Mouse (Mus musculus): ENCODE measurements around the gene Bbs7. TPM values are rescaled to one million over a fixed set of nuclear protein-coding genes. Genes with fewer than 3 reads are reported as not detected.
"Not testable (repeated sequence)": the region's sequence is repeated elsewhere in the genome, so short reads cannot be mapped to it uniquely, and the experiment has no call there.

The Bbs7 gene
- polyA plus RNA-seq (2021), result 12.3 TPM

DNA sequence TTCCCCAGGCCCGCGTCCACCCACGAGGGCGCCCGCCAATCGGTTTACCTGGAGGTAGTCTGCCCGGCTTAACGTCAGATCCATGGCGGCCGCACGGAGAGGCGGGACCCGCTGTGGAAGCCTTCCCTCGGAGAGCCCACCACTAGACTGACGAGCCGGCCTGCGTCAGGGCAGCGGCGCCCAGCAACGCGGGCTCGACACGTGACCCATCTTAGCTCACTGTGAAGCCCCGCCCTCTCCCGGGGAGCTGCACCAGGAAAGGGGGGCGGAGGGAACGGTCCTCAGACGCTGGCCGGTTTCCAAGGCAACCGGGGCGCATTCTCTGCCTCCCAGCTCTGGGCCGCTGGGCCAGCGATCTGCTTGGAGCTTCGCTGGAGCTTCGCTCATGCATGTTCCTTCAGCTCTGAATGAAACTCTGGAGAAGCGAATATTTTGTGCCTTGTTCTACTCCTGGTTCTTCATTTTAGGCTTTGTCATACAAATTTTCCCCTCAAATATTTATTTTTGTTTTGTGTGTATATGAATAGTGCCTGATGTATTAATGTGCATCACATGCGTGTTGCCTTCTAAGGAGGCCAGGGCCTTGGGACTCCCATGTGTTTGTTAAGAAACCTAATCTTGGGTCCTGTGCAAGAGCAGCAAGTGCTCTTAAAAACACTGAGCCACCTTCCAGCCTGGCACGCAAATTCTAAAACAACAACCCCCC, at the start of gene Bbs7:
TSS of gene Bbs7 (minus strand) at position 276 of the 706 bp plus-strand sequence.
- CTCF ChIA-PET, result no interaction called here
- peak; percentile 20 for DNase-seq (ENCODE audit: low read depth, low spot score)

GRCm38 (mm10) chr3:36645245-36645559, 31.9 kb upstream of the Bbs7 start:
- DNase-seq (ENCODE audit: low read depth, low spot score); POLR2A ChIA-PET; ATAC-seq; H3K27me3 ChIP-seq; in situ Hi-C loops (cut with MboI; ENCODE audit: low pct_unique_long_range_greater_than_20kb): not testable (repeated sequence)
- CTCF ChIA-PET, result interaction anchor here (1.4 kb wide), 1 partner anchor 10 kb away, joined by 4 read pairs; no protein-coding TSS in a partner anchor

More for the DNA sequence above, at the start of gene Bbs7:
- POLR2A ChIA-PET, result no interaction called here
- peak; percentile 88 for ATAC-seq
- H3K27me3 ChIP-seq, result no peaks in the 10 kb centered on the region
- in situ Hi-C loops (cut with MboI; ENCODE audit: low pct_unique_long_range_greater_than_20kb), result no loop called here
- no peak for TF ChIP-seq CTCF (IDR thresholded peaks at IDR 0.05)

- no peak for TF ChIP-seq CTCF (IDR thresholded peaks at IDR 0.05)
- ChIA-PET POLR2A (no interaction called here), CTCF (interaction anchor here (1.1 to 1.4 kb wide), 4 partner anchors 8 to 40 kb away, joined by 3 to 4 read pairs (median 4); no protein-coding TSS in a partner anchor)
- DNase-seq (ENCODE audit: low read depth, low spot score), result peak; percentile 64
- H3K27me3 ChIP-seq, result peaks cover 9% of the 10 kb centered on the region
- peak; percentile 90 for ATAC-seq
- in situ Hi-C loops (cut with MboI; ENCODE audit: low pct_unique_long_range_greater_than_20kb), result loop anchor here (5.0 kb wide), 1 partner anchor 103 kb away; no protein-coding TSS in a partner anchor
These were observed 31.4 kb upstream of the Bbs7 start for GRCm38 (mm10) chr3:36644554-36645244.

DNA sequence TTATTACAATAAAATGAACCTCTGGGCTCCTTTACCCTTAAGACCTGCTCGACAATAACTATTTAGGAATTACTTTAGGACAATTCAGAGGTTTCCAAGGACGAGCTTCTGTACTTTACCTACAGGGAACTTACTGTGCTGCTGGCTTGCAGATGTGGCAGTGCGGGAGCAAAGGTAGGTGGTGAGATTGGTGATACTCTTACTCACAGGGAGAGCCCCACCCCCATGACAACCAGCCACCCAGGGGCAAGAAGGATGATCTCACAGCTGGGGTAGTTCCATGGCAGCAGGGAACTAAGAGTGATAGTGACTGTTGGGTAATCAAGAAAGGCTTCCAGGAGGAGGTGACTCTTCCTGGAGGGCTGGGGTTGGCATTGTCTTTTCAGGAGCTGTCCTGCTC, 30.1 kb upstream of the Bbs7 start:
- CTCF ChIA-PET, result interaction anchor here (1.1 to 1.2 kb wide), 2 partner anchors 9 to 18 kb away, joined by 3 to 4 read pairs; no protein-coding TSS in a partner anchor
- no peak for DNase-seq (ENCODE audit: low read depth, low spot score)
- in situ Hi-C loops (cut with MboI; ENCODE audit: low pct_unique_long_range_greater_than_20kb), result loop anchor here (5.0 kb wide), 1 partner anchor 104 kb away; no protein-coding TSS in a partner anchor
- no peak for TF ChIP-seq CTCF (IDR thresholded peaks at IDR 0.05)
- POLR2A ChIA-PET, result no interaction called here
- ATAC-seq, result peak; percentile 7
- no peaks in the 10 kb centered on the region for H3K27me3 ChIP-seq

GRCm38 (mm10) chr3:36642736-36643135, 29.5 kb upstream of the Bbs7 start:
- ChIA-PET CTCF (no interaction called here), POLR2A (no interaction called here)
- ATAC-seq (no peak), DNase-seq (ENCODE audit: low read depth, low spot score) (no peak)
- in situ Hi-C loops (cut with MboI; ENCODE audit: low pct_unique_long_range_greater_than_20kb), result loop anchor here (5.0 kb wide), 1 partner anchor 105 kb away; no protein-coding TSS in a partner anchor
- TF ChIP-seq CTCF (IDR thresholded peaks at IDR 0.05), result no peak
- H3K27me3 ChIP-seq, result no peaks in the 10 kb centered on the region

DNA sequence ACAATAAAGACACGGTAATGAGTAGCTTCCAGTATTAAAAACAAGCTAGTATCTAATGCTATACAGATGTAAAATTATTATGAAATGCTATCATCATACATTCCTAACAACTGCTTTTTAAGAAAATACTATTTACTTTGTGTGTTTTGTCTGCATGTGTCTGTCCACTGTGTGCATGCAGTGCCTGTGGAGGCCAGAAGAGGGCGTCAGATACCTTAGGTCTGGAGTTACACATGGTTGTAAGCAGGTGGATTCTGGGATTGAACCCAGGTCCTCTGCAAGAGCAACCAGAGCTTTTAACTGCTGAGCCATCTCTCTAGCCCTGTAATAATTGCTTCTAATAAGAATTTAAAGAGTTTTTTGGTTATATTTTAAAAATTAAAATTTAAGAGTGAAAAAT, 27.5 kb upstream of the Bbs7 start:
- no peak for DNase-seq (ENCODE audit: low read depth, low spot score)

DNA sequence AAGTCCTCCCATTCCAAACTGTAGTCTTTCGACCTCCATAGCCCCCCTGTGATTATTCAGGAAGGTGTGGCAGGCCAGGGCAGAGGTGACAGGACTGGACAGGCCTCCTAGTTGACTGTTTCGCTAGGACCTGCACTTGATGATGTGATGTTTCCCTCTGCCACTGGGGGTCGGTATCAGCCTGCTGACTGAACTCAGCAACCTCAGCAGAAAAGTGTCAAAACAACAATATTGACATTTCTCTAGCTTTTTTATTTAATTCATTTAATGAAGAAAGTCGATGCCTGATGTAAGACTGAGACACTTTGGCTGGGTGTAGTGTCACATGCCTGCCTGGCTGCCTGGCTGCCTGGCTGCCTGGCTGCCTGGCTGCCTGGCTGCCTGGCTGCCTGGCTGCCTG, 22.2 kb upstream of the Bbs7 start:
- peak; percentile 54 for ATAC-seq
- POLR2A ChIA-PET, result no interaction called here
- in situ Hi-C loops (cut with MboI; ENCODE audit: low pct_unique_long_range_greater_than_20kb), result loop anchor here (5.0 kb wide), 1 partner anchor 567 kb away; no protein-coding TSS in a partner anchor

More for the DNA sequence above, 27.5 kb upstream of the Bbs7 start:
- TF ChIP-seq CTCF (IDR thresholded peaks at IDR 0.05), result peak; percentile 73
- H3K27me3 ChIP-seq, result no peaks in the 10 kb centered on the region
- in situ Hi-C loops (cut with MboI; ENCODE audit: low pct_unique_long_range_greater_than_20kb), result loop anchor here (5.0 kb wide), 1 partner anchor 107 kb away; no protein-coding TSS in a partner anchor
- ATAC-seq, result no peak
- ChIA-PET POLR2A (no interaction called here), CTCF (interaction anchor here (1.1 to 2.1 kb wide), 2 partner anchors 17 to 35 kb away, joined by 3 to 6 read pairs; no protein-coding TSS in a partner anchor)

GRCm38 (mm10) chr3:36626803-36627202, 13.5 kb upstream of the Bbs7 start:
- ATAC-seq (no peak), DNase-seq (ENCODE audit: low read depth, low spot score) (no peak)
- ChIA-PET POLR2A (no interaction called here), CTCF (interaction anchor here (1.5 kb wide), 1 partner anchor 8 kb away, joined by 6 read pairs; no protein-coding TSS in a partner anchor)
- peaks cover 13% of the 10 kb centered on the region for H3K27me3 ChIP-seq
- no peak for TF ChIP-seq CTCF (IDR thresholded peaks at IDR 0.05)
- in situ Hi-C loops (cut with MboI; ENCODE audit: low pct_unique_long_range_greater_than_20kb), result no loop called here

More for the DNA sequence above, 22.2 kb upstream of the Bbs7 start:
- CTCF ChIA-PET, result interaction anchor here (1.1 to 1.6 kb wide), 4 partner anchors 9 to 63 kb away, joined by 3 to 6 read pairs (median 4); no protein-coding TSS in a partner anchor
- peak; percentile 84 for TF ChIP-seq CTCF (IDR thresholded peaks at IDR 0.05)
- peaks cover 6% of the 10 kb centered on the region for H3K27me3 ChIP-seq
- DNase-seq (ENCODE audit: low read depth, low spot score), result no peak

GRCm38 (mm10) chr3:36618181-36618580, 4.9 kb upstream of the Bbs7 start:
- no peaks in the 10 kb centered on the region for H3K27me3 ChIP-seq
- peak; percentile 24 for DNase-seq (ENCODE audit: low read depth, low spot score)
- no peak for TF ChIP-seq CTCF (IDR thresholded peaks at IDR 0.05)
- POLR2A ChIA-PET, result interaction anchor here (0.6 kb wide), 1 partner anchor 14 kb away, joined by 3 read pairs; no protein-coding TSS in a partner anchor
- CTCF ChIA-PET, result interaction anchor here (1.4 kb wide), 1 partner anchor 15 kb away, joined by 3 read pairs; no protein-coding TSS in a partner anchor
- in situ Hi-C loops (cut with MboI; ENCODE audit: low pct_unique_long_range_greater_than_20kb), result no loop called here
- ATAC-seq, result peak; percentile 61

DNA sequence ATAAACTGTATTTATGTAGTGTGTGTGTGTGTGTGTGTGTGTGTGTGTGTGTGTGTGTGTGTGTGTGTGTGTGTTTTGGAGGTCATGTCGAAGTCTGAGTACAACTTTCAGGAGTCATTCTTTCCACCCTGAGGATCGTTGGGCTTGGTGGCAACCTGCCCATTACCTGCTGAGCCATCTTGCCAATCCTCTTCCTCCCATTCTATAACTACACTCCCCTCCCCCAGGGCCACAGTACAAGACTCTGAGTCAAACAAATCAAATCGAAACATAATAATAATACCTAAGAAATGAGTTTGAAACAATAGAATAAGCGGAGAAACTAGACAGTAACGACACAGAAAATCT, 605 bp upstream of the Bbs7 start:
- no peak for DNase-seq (ENCODE audit: low read depth, low spot score)
- no peak for ATAC-seq
- ChIA-PET POLR2A (no interaction called here), CTCF (no interaction called here)
- in situ Hi-C loops (cut with MboI; ENCODE audit: low pct_unique_long_range_greater_than_20kb), result no loop called here
- no peak for TF ChIP-seq CTCF (IDR thresholded peaks at IDR 0.05)
- H3K27me3 ChIP-seq, result no peaks in the 10 kb centered on the region

DNA sequence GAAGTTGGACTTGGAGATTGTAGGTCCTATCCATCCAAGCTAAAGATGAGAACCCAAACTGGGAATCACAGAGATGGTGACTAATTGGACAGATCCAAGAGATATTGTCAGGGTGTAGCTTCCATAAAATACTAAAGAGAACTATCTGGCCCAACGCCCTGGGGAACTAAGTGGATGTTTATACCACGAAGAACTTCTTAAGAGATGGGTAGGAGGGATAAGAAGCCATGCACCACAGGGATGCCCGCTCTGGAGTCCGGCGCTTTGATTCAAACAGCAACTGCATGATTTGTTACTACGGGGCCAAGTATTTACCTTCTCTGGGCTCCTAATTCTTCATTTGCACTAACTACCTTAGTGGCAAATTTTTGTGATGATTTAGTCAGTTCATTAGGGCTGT, 590 bp downstream of the Bbs7 start:
- ATAC-seq, result peak; percentile 37
- no peak for TF ChIP-seq CTCF (IDR thresholded peaks at IDR 0.05)
- in situ Hi-C loops (cut with MboI; ENCODE audit: low pct_unique_long_range_greater_than_20kb), result no loop called here
- no peak for DNase-seq (ENCODE audit: low read depth, low spot score)
- no peaks in the 10 kb centered on the region for H3K27me3 ChIP-seq
- ChIA-PET CTCF (interaction anchor here (1.2 kb wide), 1 partner anchor 21 kb away, joined by 3 read pairs; no protein-coding TSS in a partner anchor), POLR2A (no interaction called here)
